Mouse (Mus musculus): ENCODE measurements around the gene Serp1. TPM values are rescaled to one million over a fixed set of nuclear protein-coding genes. Genes with fewer than 3 reads are reported as not detected.
"Not testable (repeated sequence)": the region's sequence is repeated elsewhere in the genome, so short reads cannot be mapped to it uniquely, and the experiment has no call there.

The Serp1 gene
- polyA plus RNA-seq, 1 experiment from 2014 or later, result 122 TPM

- DNase-seq (ENCODE audit: low spot score), result no peak
- Histone ChIP-seq H3K4me3 (no peak overlapping the region), H3K27me3 (ENCODE audit: insufficient read depth, poor library complexity, severe bottlenecking) (no peaks in the 10 kb centered on the region), H3K36me3 (no peaks in the 10 kb centered on the region), H3K27ac (no peak overlapping the region), H3K4me1 (replicated peaks) (no peaks in the 10 kb centered on the region), H3K9me3 (no peaks in the 10 kb centered on the region)
- 87% methylated on average over 4 of the region's 4 CpGs for WGBS
Measured at GRCm38 (mm10) chr3:58493621-58494020, 32.1 kb downstream of the Serp1 start.

- H3K27me3 ChIP-seq (ENCODE audit: insufficient read depth, poor library complexity, severe bottlenecking), result no peaks in the 10 kb centered on the region
- no peak overlapping the region for H3K4me3 ChIP-seq
- no peaks in the 10 kb centered on the region for H3K4me1 ChIP-seq (replicated peaks)
- no peaks in the 10 kb centered on the region for H3K9me3 ChIP-seq
- no peaks in the 10 kb centered on the region for H3K36me3 ChIP-seq
- no peak overlapping the region for H3K27ac ChIP-seq
- DNase-seq (ENCODE audit: low spot score), result no peak
- 77% methylated on average over 7 of the region's 7 CpGs for WGBS
Measured at GRCm38 (mm10) chr3:58490787-58491186, 34.9 kb downstream of the Serp1 start.

GRCm38 (mm10) chr3:58487999-58488775, 37.5 kb downstream of the Serp1 start:
- DNase-seq (ENCODE audit: low spot score), result no peak
- no peaks in the 10 kb centered on the region for H3K9me3 ChIP-seq
- WGBS, result 82% methylated on average over 8 of the region's 8 CpGs

GRCm38 (mm10) chr3:58487121-58487520, 38.6 kb downstream of the Serp1 start:
- no peaks in the 10 kb centered on the region for H3K9me3 ChIP-seq
- no peak overlapping the region for H3K4me3 ChIP-seq
- DNase-seq (ENCODE audit: low spot score), result no peak
- H3K4me1 ChIP-seq (replicated peaks), result no peaks in the 10 kb centered on the region
- H3K27ac ChIP-seq, result no peak overlapping the region
- H3K36me3 ChIP-seq, result no peaks in the 10 kb centered on the region
- H3K27me3 ChIP-seq (ENCODE audit: insufficient read depth, poor library complexity, severe bottlenecking), result no peaks in the 10 kb centered on the region
- 72% methylated on average over 3 of the region's 3 CpGs for WGBS

More at GRCm38 (mm10) chr3:58487999-58488775, 37.5 kb downstream of the Serp1 start:
- no peak overlapping the region for H3K27ac ChIP-seq
- H3K36me3 ChIP-seq, result no peaks in the 10 kb centered on the region
- no peaks in the 10 kb centered on the region for H3K27me3 ChIP-seq (ENCODE audit: insufficient read depth, poor library complexity, severe bottlenecking)
- H3K4me3 ChIP-seq, result no peak overlapping the region
- H3K4me1 ChIP-seq (replicated peaks), result no peaks in the 10 kb centered on the region

- no peaks in the 10 kb centered on the region for H3K27me3 ChIP-seq (ENCODE audit: insufficient read depth, poor library complexity, severe bottlenecking)
- no peak overlapping the region for H3K27ac ChIP-seq
- 70% methylated on average over 7 of the region's 7 CpGs for WGBS
- H3K4me3 ChIP-seq, result no peak overlapping the region
- no peaks in the 10 kb centered on the region for H3K36me3 ChIP-seq
- no peaks in the 10 kb centered on the region for H3K9me3 ChIP-seq
- DNase-seq (ENCODE audit: low spot score), result no peak
- no peaks in the 10 kb centered on the region for H3K4me1 ChIP-seq (replicated peaks)
Measured at GRCm38 (mm10) chr3:58485883-58486282, 39.8 kb downstream of the Serp1 start.

GRCm38 (mm10) chr3:58478755-58479455, 46.8 kb downstream of the Serp1 start:
- no peaks in the 10 kb centered on the region for H3K27me3 ChIP-seq (ENCODE audit: insufficient read depth, poor library complexity, severe bottlenecking)
- no peak overlapping the region for H3K27ac ChIP-seq
- WGBS, result 85% methylated on average over 2 of the region's 2 CpGs
- H3K4me1 ChIP-seq (replicated peaks), result no peaks in the 10 kb centered on the region
- no peaks in the 10 kb centered on the region for H3K36me3 ChIP-seq
- H3K4me3 ChIP-seq, result no peak overlapping the region
- no peaks in the 10 kb centered on the region for H3K9me3 ChIP-seq
- DNase-seq (ENCODE audit: low spot score), result no peak

- H3K36me3 ChIP-seq; H3K4me3 ChIP-seq; H3K9me3 ChIP-seq; H3K4me1 ChIP-seq (replicated peaks); DNase-seq (ENCODE audit: low spot score); H3K27ac ChIP-seq; H3K27me3 ChIP-seq (ENCODE audit: insufficient read depth, poor library complexity, severe bottlenecking): not testable (repeated sequence)
- WGBS, result 100% methylated on average over 1 of the region's 1 CpGs
Measured at GRCm38 (mm10) chr3:58475298-58475697, 50.4 kb downstream of the Serp1 start.

Other genes starting within 250 kb of the Serp1 start
- gene Tsc22d2, start 111.2 kb downstream of the Serp1 start, polyA plus RNA-seq (2016; fragmentation: Nextera tagmentation; extraction: Ambion mirVana), result 8.4 and 9.3 TPM in 2 replicates
- gene Eif2a, start 71 bp downstream of the Serp1 start, polyA plus RNA-seq (2016; fragmentation: Nextera tagmentation; extraction: Ambion mirVana), result 48.3 and 55.6 TPM in 2 replicates
- gene Selenot, start 50.7 kb upstream of the Serp1 start, polyA plus RNA-seq (2016; fragmentation: Nextera tagmentation; extraction: Ambion mirVana), result 16.5 TPM in 2 replicates
- 0.07 TPM in 1 of 2 replicates, not detected in the other for gene Erich6, start 111.3 kb upstream of the Serp1 start, polyA plus RNA-seq (2016; fragmentation: Nextera tagmentation; extraction: Ambion mirVana)
- gene Siah2, start 166.5 kb upstream of the Serp1 start, polyA plus RNA-seq (2016; fragmentation: Nextera tagmentation; extraction: Ambion mirVana), result 3.3 TPM in 2 replicates

Data from hindbrain, embryonic 10.5 days (tissue).